In the genomic region with DNA sequence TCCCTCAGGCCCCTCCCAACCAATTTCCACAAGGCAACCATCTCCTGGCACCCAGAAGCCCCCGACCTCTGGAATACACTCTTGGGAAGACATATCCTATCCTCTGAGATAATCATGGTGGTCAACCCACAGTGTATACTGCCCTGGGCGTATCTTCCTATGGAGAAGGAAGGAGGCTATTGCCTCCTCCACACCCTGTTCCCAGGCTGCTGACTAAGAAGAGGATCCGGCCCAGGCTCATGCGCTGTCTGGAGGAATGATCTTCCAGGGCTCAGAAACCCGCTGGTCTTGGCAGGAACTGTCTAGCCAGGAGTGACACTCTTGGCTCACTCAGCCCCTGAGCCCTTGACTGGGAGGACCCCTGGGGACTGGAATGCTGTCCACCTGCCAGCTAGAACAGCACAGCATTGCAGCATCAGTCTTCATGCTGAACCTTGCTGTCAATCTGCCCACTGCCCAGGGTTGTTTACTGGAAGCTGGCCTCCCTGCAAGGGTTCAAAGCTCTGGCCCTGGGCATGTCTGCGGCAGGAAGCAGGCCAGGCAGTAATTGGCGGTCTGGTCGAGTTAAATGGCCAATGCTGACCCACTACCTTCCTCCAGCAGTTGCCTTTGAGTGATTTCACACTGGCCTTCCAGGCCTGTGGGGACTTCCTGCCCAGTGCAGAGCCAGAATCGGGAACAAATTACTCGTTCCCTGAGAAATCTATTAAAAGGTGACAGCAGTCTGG, we compare ENCODE assay signal across 11 mouse cellular contexts. TPM values are rescaled to one million over a fixed set of nuclear protein-coding genes. Genes with fewer than 3 reads are reported as not detected.
DNase-seq lines count a peak whose midpoint lies in the region; ATAC-seq and TF ChIP-seq lines count a peak whose summit lies in the region.
"Had no signal": no experiment of that assay in that cellular context is flagged by ENCODE, and none has a peak within 500 bp of the region (broad histone marks: within the 10 kb centered on the region; RNA-seq: fewer than 3 reads in every experiment).

No protein-coding gene starts in this region.

- H3K27ac ChIP-seq in gastrocnemius, adult 2 months, result no peak overlapping the region; the same call in 1 of the 2 replicates
- no peak overlapping the region for H3K27ac ChIP-seq in stomach, postnatal 0 days (replicated peaks)
- H3K27ac ChIP-seq: embryonic facial prominence, embryonic 15.5 days; liver, embryonic 13.5 days had no signal

- no peak overlapping the region for H3K4me3 ChIP-seq in gastrocnemius, adult 2 months
- no peak overlapping the region for H3K4me3 ChIP-seq in stomach, postnatal 0 days (ENCODE audit: low read depth, low read length)
- H3K4me3 ChIP-seq: embryonic facial prominence, embryonic 15.5 days; liver, embryonic 13.5 days had no signal

- no peaks in the 10 kb centered on the region for H3K4me1 ChIP-seq in stomach, postnatal 0 days (replicated peaks; ENCODE audit: control insufficient read depth, insufficient read depth)

- no peak for ATAC-seq in stomach, postnatal 0 days (ENCODE audit: low FRiP score, low TSS enrichment)

- peak; percentile 79 for DNase-seq in adrenal gland, postnatal 10 days
- no peak for DNase-seq in adrenal gland, postnatal 4 days (ENCODE audit: low spot score in 2 of 2)
- peak; percentile 21 for DNase-seq in ovary, postnatal 36 days (ENCODE audit: low spot score)
- no peak for DNase-seq in ovary, postnatal 10 days (ENCODE audit: low spot score)
- peak; percentile 60 for DNase-seq in gastrocnemius, adult 2 months
- no peak for DNase-seq in urinary bladder, postnatal 14 days (ENCODE audit: low spot score)
- no peak for DNase-seq in c-Kit-positive CD71-positive TER-119-positive erythroid progenitor cells, embryonic 14.5 days (ENCODE audit: low spot score)
- DNase-seq in stomach, postnatal 0 days (ENCODE audit: low spot score), result no peak
- DNase-seq: liver, embryonic 13.5 days; spleen, adult 18-20 months had no signal

- no peak overlapping the region for H3K9ac ChIP-seq in stomach, postnatal 0 days (ENCODE audit: low read length)
- H3K9ac ChIP-seq: embryonic facial prominence, embryonic 15.5 days; liver, embryonic 13.5 days had no signal

- TF ChIP-seq CTCF in gastrocnemius, adult 2 months (IDR thresholded peaks at IDR 0.05), result no peak
- TF ChIP-seq CTCF in stomach, postnatal 0 days (IDR thresholded peaks at IDR 0.05; ENCODE audit: low read depth), result no peak

- no peak for TF ChIP-seq EP300 in stomach, postnatal 0 days (optimal IDR thresholded peaks at IDR 0.05)

- intact Hi-C loops in gastrocnemius, adult 2 months (cut with DNase I), result no loop called here

- H3K36me3 ChIP-seq in stomach, postnatal 0 days (ENCODE audit: control insufficient read depth, insufficient read depth, low read length), result no peaks in the 10 kb centered on the region
- H3K36me3 ChIP-seq: embryonic facial prominence, embryonic 15.5 days; liver, embryonic 13.5 days had no signal

- WGBS in stomach, postnatal 0 days, result 61% methylated on average over 10 of the region's 10 CpGs

- H3K27me3 ChIP-seq in stomach, postnatal 0 days (ENCODE audit: control insufficient read depth, insufficient read depth, low read length), result no peaks in the 10 kb centered on the region

- no peak overlapping the region for H3K4me2 ChIP-seq in stomach, postnatal 0 days (replicated peaks; ENCODE audit: low read depth)
- H3K4me2 ChIP-seq: embryonic facial prominence, embryonic 15.5 days; liver, embryonic 13.5 days had no signal

- H3K9me3 ChIP-seq in stomach, postnatal 0 days (ENCODE audit: control insufficient read depth, low read length), result no peaks in the 10 kb centered on the region
- H3K9me3 ChIP-seq: embryonic facial prominence, embryonic 15.5 days; liver, embryonic 13.5 days had no signal

RNA-seq across cellular contexts. Expression of a gene that starts 8.8 kb away (rescaled TPM):
- total RNA-seq in adrenal gland, postnatal 10 days (2021), result 100 to 1,000 TPM; 274 to 276 TPM
- 100 to 1,000 TPM; 262 to 277 TPM for total RNA-seq in adrenal gland, postnatal 4 days (2021)
- total RNA-seq in gastrocnemius, adult 2 months (2021), result 100 to 1,000 TPM; 295 to 298 TPM
- 162 and 166 TPM in 2 replicates for polyA plus RNA-seq in stomach, postnatal 0 days (2015; fragmentation: Nextera tagmentation; extraction: Ambion mirVana)

Comparison
In these comparisons a context has a peak if more than half of its experiments do, and no peak if none do; other contexts are left out.
1. DNase-seq: peak in adrenal gland, postnatal 10 days (single experiment), ovary, postnatal 36 days (single experiment) and gastrocnemius, adult 2 months (single experiment); none in adrenal gland, postnatal 4 days (0 of 2), ovary, postnatal 10 days (single experiment), urinary bladder, postnatal 14 days (single experiment), c-Kit-positive CD71-positive TER-119-positive erythroid progenitor cells, embryonic 14.5 days (single experiment) and stomach, postnatal 0 days (single experiment).